Mouse (Mus musculus) C2C12 (cell line): ENCODE measurements around the gene Dbr1. TPM values are rescaled to one million over a fixed set of nuclear protein-coding genes. Genes with fewer than 3 reads are reported as not detected.

Experiments
- H3K27me3 ChIP-seq: one replicate; pipeline ENCODE4 v1.6.1; 2011; ENCODE audit not compliant: control insufficient read depth, insufficient read depth, insufficient read length
- H3K36me3 ChIP-seq: one replicate; pipeline ENCODE4 v1.6.1; 2011; ENCODE audit not compliant: control insufficient read depth, insufficient read depth
- H3K4me3 ChIP-seq: one replicate; pipeline ENCODE4 v1.5.1; 2011; ENCODE audit warnings: mild to moderate bottlenecking, control low read depth; ENCODE audit not compliant: poor library complexity, insufficient read depth, severe bottlenecking
- H3K79me2 ChIP-seq: one replicate; pipeline ENCODE4 v1.6.1; 2011; ENCODE audit not compliant: control insufficient read depth, insufficient read depth
- H3K79me3 ChIP-seq: one replicate; pipeline ENCODE4 v1.6.1; 2011; ENCODE audit warnings: low read depth, control low read depth
- H3ac ChIP-seq: one replicate; pipeline ENCODE3; 2011; ENCODE audit warnings: low read depth; ENCODE audit not compliant: control insufficient read depth, insufficient read length
- CEBPB ChIP-seq: IDR thresholded peaks from one replicate; pipeline ENCODE4 v1.6.1; 2011; ENCODE audit warnings: low read depth, mild to moderate bottlenecking, control low read depth, moderate library complexity
- CTCF ChIP-seq: IDR thresholded peaks from one replicate; pipeline ENCODE4 v1.5.1; 2011; ENCODE audit not compliant: control insufficient read depth, insufficient read depth, insufficient read length
- FOSL1 ChIP-seq: IDR thresholded peaks from one replicate; pipeline ENCODE4 v1.8.0; 2011; ENCODE audit warnings: mild to moderate bottlenecking, low read length; ENCODE audit not compliant: poor library complexity, insufficient read depth, severe bottlenecking
- MAX ChIP-seq: IDR thresholded peaks from one replicate; pipeline ENCODE4 v1.6.1; 2011; ENCODE audit warnings: mild to moderate bottlenecking, control low read depth
- MYOD1 ChIP-seq: IDR thresholded peaks from one replicate; pipeline ENCODE4 v1.6.1; 2011; ENCODE audit warnings: low read depth; ENCODE audit not compliant: control insufficient read depth, insufficient read length
- MYOG ChIP-seq: IDR thresholded peaks from one replicate; pipeline ENCODE4 v1.6.1; 2011; ENCODE audit not compliant: control insufficient read depth, insufficient read length; ENCODE audit errors: extremely low read depth
- USF1 ChIP-seq: IDR thresholded peaks from one replicate; pipeline ENCODE4 v1.6.1; 2011; ENCODE audit warnings: low read depth, mild to moderate bottlenecking, control low read depth, moderate library complexity
- polyA plus RNA-seq: library from polyadenylated mRNA; unstranded; fragments of >200 nt; fragmentation: generic; extraction: Trizol; gene quantifications from one replicate; pipeline ENCODE4 v1.2.1, GENCODE M21; 2012; ENCODE audit warnings: missing spikeins

Dbr1 gene
- polyA plus RNA-seq, 1 experiment: 13.8 TPM

- TF ChIP-seq CTCF: no peak
- TF ChIP-seq MYOG: no peak
- no peak for TF ChIP-seq FOSL1
- H3K36me3 ChIP-seq: no peaks in the 10 kb centered on the region
These were observed 15.2 kb upstream of the Dbr1 start for GRCm38 (mm10) chr9:99560389-99560788.

GRCm38 (mm10) chr9:99563714-99564113 is 11.9 kb upstream of the Dbr1 start:
- TF ChIP-seq USF1 (no peak), MYOG (no peak), MYOD1 (no peak), MAX (no peak), FOSL1 (no peak), CEBPB (no peak), CTCF (no peak)
- H3K27me3 ChIP-seq: no peaks in the 10 kb centered on the region

More at GRCm38 (mm10) chr9:99560389-99560788, 15.2 kb upstream of the Dbr1 start:
- no peak overlapping the region for H3K4me3 ChIP-seq
- peaks cover 99% of the 10 kb centered on the region for H3K79me2 ChIP-seq
- no peaks in the 10 kb centered on the region for H3K27me3 ChIP-seq
- peaks cover 80% of the 10 kb centered on the region for H3K79me3 ChIP-seq
- H3ac ChIP-seq: no peak overlapping the region

GRCm38 (mm10) chr9:99568023-99568346 is 7.6 kb upstream of the Dbr1 start:
- H3K36me3 ChIP-seq: no peaks in the 10 kb centered on the region
- H3K4me3 ChIP-seq: peak overlapping the region; percentile 89
- H3K27me3 ChIP-seq: no peaks in the 10 kb centered on the region
- H3K79me3 ChIP-seq: peaks cover 49% of the 10 kb centered on the region
- H3ac ChIP-seq: peak overlapping the region; percentile 95
- H3K79me2 ChIP-seq: peaks cover 55% of the 10 kb centered on the region
- no peak for TF ChIP-seq MYOD1
- TF ChIP-seq USF1: no peak
- no peak for TF ChIP-seq CEBPB

More at GRCm38 (mm10) chr9:99563714-99564113, 11.9 kb upstream of the Dbr1 start:
- peaks cover 98% of the 10 kb centered on the region for H3K79me2 ChIP-seq
- H3K4me3 ChIP-seq: no peak overlapping the region
- no peak overlapping the region for H3ac ChIP-seq
- no peaks in the 10 kb centered on the region for H3K36me3 ChIP-seq
- peaks cover 81% of the 10 kb centered on the region for H3K79me3 ChIP-seq

- H3K4me3 ChIP-seq: peak within 1 kb of the TSS; percentile 89
- H3K36me3 ChIP-seq: no peaks in the 10 kb centered on the region
- TF ChIP-seq FOSL1: no peak
- no peak for TF ChIP-seq USF1
- TF ChIP-seq CEBPB: no peak
- TF ChIP-seq MYOD1: no peak
- peak; percentile 23 for TF ChIP-seq MAX
- peak within 1 kb of the TSS; percentile 95 for H3ac ChIP-seq
- H3K27me3 ChIP-seq: no peaks in the 10 kb centered on the region
- H3K79me2 ChIP-seq: peaks cover 50% of the 10 kb centered on the region
- H3K79me3 ChIP-seq: peaks cover 43% of the 10 kb centered on the region
These were observed 7.1 kb upstream of the Dbr1 start, which contains the start of gene Armc8 for GRCm38 (mm10) chr9:99568347-99569070. Gene Armc8 (minus strand): TSS chr9:99568899.

- H3K79me3 ChIP-seq: peaks cover 38% of the 10 kb centered on the region
- TF ChIP-seq USF1 (no peak), FOSL1 (no peak), MYOG (no peak), CEBPB (no peak), MYOD1 (no peak), MAX (no peak), CTCF (no peak)
These were observed 6.6 kb upstream of the Dbr1 start for GRCm38 (mm10) chr9:99569071-99569397.

GRCm38 (mm10) chr9:99580655-99581054 is 5.1 kb downstream of the Dbr1 start:
- H3K79me3 ChIP-seq: peaks cover 26% of the 10 kb centered on the region
- H3K4me3 ChIP-seq: no peak overlapping the region
- H3K27me3 ChIP-seq: no peaks in the 10 kb centered on the region
- no peak overlapping the region for H3ac ChIP-seq
- H3K36me3 ChIP-seq: peaks cover 60% of the 10 kb centered on the region
- H3K79me2 ChIP-seq: peaks cover 42% of the 10 kb centered on the region
- TF ChIP-seq MYOD1: no peak
- TF ChIP-seq MAX: peak; percentile 49
- no peak for TF ChIP-seq FOSL1
- peak; percentile 7 for TF ChIP-seq CTCF

More at GRCm38 (mm10) chr9:99569071-99569397, 6.6 kb upstream of the Dbr1 start:
- H3K36me3 ChIP-seq: no peaks in the 10 kb centered on the region
- peak overlapping the region; percentile 28 for H3ac ChIP-seq
- H3K79me2 ChIP-seq: peaks cover 45% of the 10 kb centered on the region
- H3K4me3 ChIP-seq: peak overlapping the region; percentile 89
- H3K27me3 ChIP-seq: no peaks in the 10 kb centered on the region
